Mouse (Mus musculus) cerebellum, adult 11-12 months (tissue): ENCODE results near the gene Casp9.
"Not testable (repeated sequence)": the region's sequence is repeated elsewhere in the genome, so short reads cannot be mapped to it uniquely, and the experiment has no call there.

Experiments
- DNase-seq: peaks from one replicate; pipeline ENCODE4 v3.0.0; 2022

The Casp9 gene

GRCm38 (mm10) chr4:141793282-141794151, at the start of gene Casp9:
TSS of gene Casp9 (plus strand) at chr4:141793612.
- peak; percentile 95 for DNase-seq

- no peak for DNase-seq
Observed at GRCm38 (mm10) chr4:141746578-141747346, 46.6 kb upstream of the Casp9 start, which contains the start of gene Agmat. TSS of gene Agmat (plus strand) at chr4:141746672.

GRCm38 (mm10) chr4:141749557-141749956, 43.9 kb upstream of the Casp9 start:
- no peak for DNase-seq

GRCm38 (mm10) chr4:141750826-141751225, 42.6 kb upstream of the Casp9 start:
- no peak for DNase-seq

GRCm38 (mm10) chr4:141751419-141752075, 41.9 kb upstream of the Casp9 start:
- DNase-seq: no peak

GRCm38 (mm10) chr4:141752076-141752421, 41.4 kb upstream of the Casp9 start:
- no peak for DNase-seq

GRCm38 (mm10) chr4:141755375-141755930, 38.0 kb upstream of the Casp9 start:
- DNase-seq: no peak

- no peak for DNase-seq
Observed at GRCm38 (mm10) chr4:141757124-141757523, 36.3 kb upstream of the Casp9 start.

GRCm38 (mm10) chr4:141758874-141759542, 34.4 kb upstream of the Casp9 start:
- DNase-seq: no peak

- no peak for DNase-seq
Observed at GRCm38 (mm10) chr4:141760942-141761341, 32.5 kb upstream of the Casp9 start.

- DNase-seq: no peak
Observed at GRCm38 (mm10) chr4:141762102-141762598, 31.3 kb upstream of the Casp9 start.

GRCm38 (mm10) chr4:141763476-141763875, 29.9 kb upstream of the Casp9 start:
- DNase-seq: no peak

- no peak for DNase-seq
Observed at GRCm38 (mm10) chr4:141765008-141765407, 28.4 kb upstream of the Casp9 start.

- DNase-seq: peak; percentile 16
Observed at GRCm38 (mm10) chr4:141766316-141766667, 27.1 kb upstream of the Casp9 start.

- DNase-seq: peak; percentile 40
Observed at GRCm38 (mm10) chr4:141766668-141767352, 26.6 kb upstream of the Casp9 start.

GRCm38 (mm10) chr4:141767353-141768036, 25.9 kb upstream of the Casp9 start:
- peak; percentile 83 for DNase-seq

GRCm38 (mm10) chr4:141769501-141770160, 23.8 kb upstream of the Casp9 start:
- DNase-seq: no peak

- no peak for DNase-seq
Observed at GRCm38 (mm10) chr4:141771823-141772222, 21.6 kb upstream of the Casp9 start.

GRCm38 (mm10) chr4:141773019-141773418, 20.4 kb upstream of the Casp9 start:
- DNase-seq: not testable (repeated sequence)

- DNase-seq: no peak
Observed at GRCm38 (mm10) chr4:141779828-141780227, 13.6 kb upstream of the Casp9 start.
